Mouse (Mus musculus) right cerebral cortex, adult 2 months (tissue): ENCODE results near the gene Trappc6a.

Source experiments
- DNase-seq, 2 experiments: peaks; one replicate each; pipeline ENCODE4 v3.0.0; 2021 to 2022; ENCODE audit warnings: low spot score in 2 of 2

Gene Trappc6a

DNA sequence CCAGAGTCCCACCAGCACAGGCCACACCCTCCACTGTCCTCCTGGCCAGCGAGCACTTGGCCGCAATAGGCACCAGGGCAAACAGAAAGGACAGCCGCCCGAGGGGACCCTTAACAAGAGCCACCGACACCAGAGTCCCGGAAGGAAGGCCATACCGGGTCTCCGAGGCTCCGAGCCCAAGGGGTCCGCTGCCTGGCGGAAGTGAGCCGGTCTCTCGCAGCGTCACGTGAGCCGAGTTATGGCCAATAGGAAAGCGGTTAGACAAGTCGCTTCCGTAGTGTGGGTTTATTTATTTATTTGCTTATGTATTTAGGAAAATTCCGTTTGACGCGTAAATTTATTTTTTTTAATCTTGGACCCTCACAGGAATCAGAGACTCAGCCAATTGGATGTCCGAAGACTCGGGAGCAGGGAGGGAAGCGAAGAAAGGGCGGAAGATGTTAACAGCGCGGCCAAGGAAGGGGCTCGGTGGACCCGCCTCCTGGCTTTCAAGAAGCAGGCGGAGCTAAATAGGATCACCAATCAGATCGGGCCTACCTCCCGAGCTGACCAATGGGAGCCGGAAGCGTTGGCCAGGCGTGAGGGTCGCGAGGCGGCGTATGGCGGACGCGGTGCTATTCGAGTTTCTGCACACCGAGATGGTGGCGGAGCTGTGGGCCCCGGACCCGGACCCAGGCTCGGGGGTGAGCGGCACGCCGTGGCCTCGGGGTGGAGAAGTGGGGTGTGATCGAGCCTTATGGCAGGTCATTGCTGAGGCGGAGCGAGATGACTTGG lies at the start of gene Trappc6a, which contains the start of gene Bloc1s3:
TSS of gene Trappc6a (plus strand) at position 246 of the 774 bp plus-strand sequence.
TSS of gene Bloc1s3 (minus strand) at position 218 of the 774 bp plus-strand sequence.
- peak; percentile 96 to 97 for DNase-seq

DNA sequence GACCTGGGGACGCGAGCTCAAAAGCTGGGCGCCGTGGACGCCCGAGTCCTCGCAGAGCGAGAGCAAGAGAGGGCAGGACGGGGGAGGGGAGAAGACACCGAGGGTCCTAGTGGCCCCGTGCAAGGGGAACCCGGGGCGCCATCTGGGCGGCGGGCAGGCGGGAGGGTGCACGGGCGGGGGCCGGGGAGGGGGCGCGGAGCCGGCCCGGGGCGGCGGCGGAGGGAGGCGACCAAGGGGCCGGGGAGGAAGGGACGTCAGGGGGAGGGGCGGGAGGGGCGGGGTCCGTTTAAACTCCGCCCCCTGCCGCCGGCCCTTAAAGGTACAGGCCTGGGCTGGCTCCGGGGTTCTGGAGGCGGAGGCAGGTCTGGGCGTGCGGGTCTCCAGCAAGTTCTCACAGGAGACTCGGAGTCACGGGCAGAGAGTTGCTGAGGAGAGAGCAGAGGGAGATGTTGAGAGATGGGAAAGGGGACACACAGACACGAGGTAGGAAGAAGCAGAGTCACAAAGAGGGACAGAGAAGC lies 49.5 kb upstream of the Trappc6a start, which contains the start of gene Mark4:
TSS of gene Mark4 (minus strand) at position 231 of the 521 bp plus-strand sequence.
- peak; percentile 63 to 70 for DNase-seq

DNA sequence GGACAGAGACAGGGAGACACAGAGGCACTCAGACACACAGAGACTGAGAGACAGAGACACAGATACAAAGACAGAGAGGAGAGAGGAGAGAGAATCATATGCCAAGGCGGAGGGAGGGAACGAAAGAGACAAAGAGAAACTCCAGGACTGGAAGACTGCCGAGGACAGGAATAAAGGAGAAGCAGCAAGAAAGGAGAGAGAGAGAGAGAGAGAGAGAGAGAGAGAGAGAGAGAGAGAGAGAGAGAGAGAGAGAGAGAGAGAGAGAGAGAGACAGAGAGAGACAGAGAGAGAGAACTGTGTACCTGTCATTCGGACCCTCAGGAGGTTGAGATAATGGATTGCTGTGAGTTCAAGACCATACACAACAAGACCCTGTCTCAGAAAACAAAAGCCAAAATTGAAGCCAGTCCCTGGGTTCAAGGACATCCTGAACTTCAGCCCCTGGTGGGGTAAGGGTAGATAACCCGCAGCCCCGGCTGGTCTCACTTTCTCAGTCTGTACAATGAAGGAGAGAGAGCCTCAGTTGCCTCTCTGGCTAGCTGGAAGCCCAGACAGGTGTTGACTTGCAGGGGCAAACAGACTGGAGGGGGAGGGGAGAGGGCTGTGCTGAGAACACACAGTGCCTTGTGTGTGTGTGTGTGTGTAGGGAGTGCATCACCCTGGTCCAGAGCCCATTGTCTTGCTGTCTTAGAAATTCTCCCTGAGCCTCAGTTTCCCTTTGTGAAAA lies 48.9 kb upstream of the Trappc6a start:
- no peak for DNase-seq

DNA sequence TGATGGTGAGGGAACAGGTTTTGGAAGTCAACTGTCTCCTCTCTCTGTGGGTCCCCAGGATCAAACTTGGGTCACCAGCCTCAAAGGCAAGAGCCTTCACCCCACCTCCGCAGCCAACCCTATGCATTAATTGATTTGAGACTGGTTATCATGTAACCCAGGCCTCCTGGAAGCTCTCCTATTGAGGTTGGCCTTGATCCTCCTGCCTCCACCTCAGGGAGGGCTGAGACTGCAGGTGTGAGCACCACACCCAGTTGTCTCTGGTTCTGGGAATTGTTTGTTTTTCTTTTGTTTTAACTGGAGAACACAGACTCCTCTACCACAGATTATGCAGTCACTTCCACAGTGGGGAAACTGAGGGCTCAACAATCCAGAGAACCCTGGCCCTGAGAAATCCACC lies 47.7 kb upstream of the Trappc6a start:
- no peak for DNase-seq

DNA sequence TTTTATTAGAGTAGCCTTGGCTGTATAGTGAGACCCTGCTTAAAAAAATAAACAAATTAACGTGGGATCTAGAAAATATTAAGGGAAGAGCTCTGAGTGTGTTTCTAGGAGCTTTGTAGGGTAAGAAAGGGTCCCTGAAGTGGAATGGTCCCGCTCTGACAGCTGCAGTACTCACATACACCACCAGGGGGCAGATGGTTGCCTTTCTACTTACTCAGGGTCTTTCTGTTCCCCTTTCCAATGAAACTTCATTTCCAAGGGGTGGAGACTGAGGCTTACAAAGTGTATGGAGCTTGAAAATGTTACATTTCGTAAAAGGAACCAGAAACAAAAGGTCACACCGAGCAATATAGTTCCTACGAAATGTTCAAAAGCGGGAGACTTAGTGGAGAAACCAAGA lies 46.7 kb upstream of the Trappc6a start:
- DNase-seq: peak; percentile 78 to 79

DNA sequence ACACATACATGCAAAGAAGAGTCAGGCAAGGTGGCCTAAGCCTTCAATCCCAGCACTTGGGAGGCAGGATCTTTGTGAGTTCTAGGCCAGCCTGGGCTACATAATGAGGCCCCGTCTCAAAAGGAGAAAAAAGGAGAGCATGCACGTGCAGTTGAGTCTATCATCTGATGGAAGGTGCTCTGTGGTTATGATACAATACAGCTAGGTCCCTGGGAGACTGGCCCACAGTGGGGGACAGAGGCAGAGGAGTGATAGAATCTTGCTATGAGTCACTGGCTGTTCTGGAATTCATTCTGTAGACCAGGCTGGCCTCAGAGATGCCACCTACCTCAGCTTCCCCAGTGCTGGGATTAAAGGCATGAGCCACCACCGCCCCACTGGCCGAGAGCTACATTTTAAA lies 45.8 kb upstream of the Trappc6a start:
- DNase-seq: no peak

DNA sequence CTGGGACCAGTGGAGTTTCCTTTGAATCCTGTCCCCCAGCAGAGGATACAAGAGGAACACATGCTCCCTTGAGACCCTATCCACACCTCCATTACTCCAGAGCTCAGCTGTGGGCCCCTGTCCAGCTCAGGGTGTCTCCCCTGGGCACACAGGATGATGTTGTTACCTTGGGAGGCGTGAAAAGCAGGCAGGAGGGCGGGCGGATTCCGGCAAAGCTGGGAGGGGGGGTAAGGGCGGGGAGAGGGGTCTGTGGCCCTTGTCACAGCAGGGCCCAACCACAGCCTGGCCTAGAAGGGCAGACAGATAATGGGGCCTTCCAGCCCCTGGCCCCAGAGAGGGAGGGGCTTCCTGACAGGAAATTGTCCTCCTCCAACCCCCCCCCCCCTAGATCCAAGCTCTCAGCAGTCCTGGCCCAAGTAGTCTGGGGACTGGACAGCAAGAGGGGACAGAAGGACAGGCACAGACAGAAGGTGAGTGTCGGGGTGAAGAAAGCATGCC lies 45.3 kb upstream of the Trappc6a start, which contains the start of gene Exoc3l2:
TSS of gene Exoc3l2 (plus strand) at position 448 of the 498 bp plus-strand sequence.
- DNase-seq: no peak

DNA sequence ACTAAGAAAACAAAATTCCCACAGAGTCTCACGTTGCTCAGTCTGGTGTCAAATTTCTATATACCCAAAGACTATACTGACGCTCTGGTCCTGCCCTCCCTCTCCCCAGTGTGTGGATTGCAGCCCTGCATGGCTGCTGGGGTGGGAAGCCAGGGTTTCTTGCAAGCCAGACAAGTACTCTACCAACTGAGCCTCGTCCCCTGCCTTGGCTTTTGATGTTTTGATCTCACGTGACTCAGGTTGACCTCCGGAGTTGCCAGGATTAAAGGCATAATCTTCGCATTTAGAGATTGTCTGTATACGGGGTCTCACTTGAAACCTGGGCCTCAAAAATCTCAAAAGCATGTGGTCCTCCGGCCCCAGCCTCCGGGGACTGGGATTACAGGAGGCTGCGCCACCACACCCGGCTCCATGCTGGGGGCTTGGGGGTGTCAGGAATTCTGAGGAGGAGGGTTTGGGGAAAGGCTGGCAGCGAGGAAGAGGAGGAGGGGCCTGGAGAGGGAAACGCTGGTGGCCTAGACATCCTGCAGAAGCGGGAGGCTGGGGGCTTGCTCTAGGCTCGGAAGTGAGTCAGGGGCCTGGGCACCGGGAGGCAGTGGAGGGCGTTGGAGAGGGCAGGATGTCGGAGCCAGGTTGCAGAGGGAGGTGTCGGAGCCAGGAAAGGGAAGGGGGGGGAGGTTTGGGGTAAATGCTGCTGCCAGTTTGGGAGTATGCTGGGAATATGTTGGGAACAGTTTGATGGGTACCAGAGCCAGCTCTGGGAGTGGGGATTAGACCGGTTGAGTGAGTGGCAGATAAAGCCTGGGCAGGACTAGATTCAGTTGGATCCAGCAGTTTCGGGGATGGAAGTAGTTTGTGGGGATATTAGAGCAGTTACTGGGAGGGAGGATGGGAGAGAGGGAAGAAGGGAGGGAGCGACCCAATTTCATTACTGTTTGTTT lies 43.6 kb upstream of the Trappc6a start:
- DNase-seq: no peak

DNA sequence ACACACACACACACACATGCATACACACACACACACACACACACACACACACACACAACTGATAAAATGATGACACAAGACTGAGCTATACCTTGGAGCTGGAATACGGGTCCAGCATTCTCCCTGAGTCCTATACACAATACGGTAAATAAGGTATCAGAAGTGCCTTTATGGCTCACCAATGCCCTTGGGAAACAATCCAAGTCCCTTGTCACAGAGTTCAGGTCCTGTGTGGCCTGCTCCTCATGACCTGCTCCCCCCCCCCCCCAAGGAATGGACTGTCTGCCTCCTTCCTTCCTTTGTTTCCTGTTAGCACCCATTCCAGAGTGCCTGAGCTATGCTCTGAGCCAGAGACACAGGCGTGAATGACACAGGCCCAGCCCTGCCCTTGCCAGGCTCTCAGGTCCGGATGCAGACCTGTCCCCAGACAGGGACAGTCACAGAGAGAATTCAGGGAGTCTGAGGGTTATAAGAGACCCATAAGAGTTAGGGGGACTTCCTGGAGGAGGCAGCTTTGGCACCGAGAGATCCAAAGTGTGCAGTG lies 41.5 kb upstream of the Trappc6a start:
- no peak for DNase-seq

DNA sequence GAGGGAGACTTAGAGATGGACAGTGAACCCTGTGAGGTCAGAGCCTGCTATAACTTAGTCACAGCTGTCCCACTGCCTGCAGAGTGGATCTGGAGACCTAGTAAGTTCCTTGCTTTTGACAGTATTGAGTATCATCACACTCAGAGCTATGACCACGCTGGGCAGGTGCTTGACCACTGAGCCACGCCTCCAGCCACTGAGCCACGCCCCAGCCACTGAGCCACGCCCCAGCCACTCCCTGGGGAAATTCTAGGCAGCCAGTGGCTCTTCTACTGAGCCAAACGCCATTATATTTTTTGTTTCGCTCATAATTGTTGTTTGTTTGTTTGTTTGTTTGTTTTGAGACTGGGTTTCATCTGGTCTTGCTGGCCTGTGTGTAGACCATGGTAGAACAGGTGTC lies 40.6 kb upstream of the Trappc6a start:
- DNase-seq: no peak

DNA sequence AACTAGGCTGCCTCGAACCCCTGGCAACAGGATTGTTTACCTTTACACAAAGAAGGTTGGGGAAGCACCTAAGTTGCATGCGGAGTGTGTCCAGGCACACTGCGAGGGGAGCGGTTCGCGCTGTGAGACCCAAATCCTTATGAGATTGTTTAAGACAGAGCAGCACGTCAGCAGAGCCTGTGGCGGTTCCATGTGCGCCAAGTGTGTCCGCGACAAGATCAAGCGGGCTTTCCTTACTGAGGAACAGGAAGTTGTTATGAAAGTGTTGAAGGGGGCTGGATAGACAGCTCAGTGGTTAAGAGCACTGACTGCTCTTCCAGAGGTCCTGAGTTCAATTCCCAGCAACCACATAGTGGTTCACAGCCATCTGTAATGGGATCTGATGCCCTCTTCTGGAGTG lies 39.9 kb upstream of the Trappc6a start:
- no peak for DNase-seq

DNA sequence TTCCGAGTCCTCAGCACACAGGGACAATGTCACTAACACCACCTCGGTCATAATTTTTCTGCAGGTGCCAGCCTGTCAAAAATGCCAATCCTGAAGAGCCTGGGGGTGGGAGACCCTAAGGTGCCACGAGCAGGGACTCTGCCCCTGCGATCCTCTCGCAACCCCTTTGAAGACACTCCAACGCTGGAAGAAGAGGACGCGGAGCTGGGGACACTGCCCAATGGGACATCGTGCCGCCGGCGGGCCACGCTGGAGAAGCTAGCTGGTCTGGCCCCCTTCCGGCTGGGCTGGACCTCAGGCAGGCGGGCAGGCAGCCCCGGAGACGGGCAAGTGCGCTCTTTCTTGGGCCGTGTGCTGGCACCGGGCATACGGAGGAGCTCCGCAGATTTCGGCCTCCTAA lies 38.8 kb upstream of the Trappc6a start:
- DNase-seq: no peak

DNA sequence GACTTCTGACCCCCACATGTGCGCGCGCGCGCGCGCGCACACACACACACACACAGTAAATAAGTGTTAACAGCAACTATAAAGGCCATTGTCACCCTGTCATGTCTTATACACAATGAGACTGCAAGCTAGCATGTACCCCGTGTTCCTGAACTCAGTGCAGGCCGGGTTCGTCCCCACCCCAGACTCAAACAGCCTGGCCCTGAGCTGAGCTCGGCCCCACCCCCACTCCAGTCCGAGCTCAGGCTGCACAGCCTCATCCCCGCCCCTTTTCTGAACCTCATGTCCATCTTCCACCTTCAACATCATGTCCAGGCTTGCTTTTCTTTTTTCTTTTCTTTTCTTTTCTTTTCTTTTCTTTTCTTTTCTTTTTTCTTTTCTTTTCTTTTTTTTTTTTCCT lies 37.9 kb upstream of the Trappc6a start:
- no peak for DNase-seq

DNA sequence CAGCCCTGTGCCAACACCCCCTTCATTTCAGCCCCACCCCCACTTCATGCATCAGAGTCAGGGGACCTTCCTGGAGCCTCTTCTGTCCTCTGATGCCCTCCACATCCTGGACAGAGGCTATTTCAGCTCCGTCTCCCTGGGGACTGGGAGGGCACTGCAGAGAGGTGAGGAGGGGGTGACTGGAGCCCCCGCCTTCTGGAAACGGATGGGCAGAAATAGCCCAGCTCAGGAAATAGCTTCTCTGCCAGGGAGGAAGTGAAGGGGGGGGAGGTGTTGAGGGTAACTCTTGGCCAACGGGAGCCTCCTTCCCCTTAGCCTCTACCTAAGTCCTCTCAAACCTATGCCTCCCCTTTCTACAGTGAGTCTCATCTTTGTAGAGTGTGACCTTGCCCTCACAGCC lies 35.8 kb upstream of the Trappc6a start:
- DNase-seq: no peak

DNA sequence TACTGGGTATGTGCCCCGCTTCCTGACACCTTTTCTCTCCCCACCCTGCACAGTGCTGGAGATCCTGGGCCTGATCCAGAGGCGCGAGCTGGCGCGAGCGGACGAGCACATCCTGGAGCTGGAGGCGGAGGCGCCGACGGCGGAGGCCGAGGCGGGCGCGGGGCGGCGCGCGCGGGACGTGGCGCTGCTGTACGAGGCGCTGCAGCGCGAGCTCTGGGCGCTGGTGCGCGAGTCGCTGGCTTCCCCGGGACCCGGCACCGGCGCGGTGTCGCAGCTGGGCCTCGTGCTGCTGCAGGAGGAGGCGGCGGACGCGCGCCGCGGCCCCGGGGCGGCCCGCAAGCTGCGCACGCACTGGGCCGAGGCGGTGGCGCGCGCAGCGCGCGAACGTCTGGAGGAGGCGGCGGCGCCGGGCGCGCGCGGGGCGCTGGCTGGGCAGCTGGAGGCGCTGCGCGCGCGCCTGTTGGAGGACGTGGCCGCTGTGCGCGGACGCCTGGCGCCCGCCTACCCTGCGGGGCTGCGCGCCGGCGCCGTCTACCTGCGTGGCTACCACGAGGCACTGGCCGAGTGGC lies 34.2 kb upstream of the Trappc6a start:
- peak; percentile 66 to 83 for DNase-seq

DNA sequence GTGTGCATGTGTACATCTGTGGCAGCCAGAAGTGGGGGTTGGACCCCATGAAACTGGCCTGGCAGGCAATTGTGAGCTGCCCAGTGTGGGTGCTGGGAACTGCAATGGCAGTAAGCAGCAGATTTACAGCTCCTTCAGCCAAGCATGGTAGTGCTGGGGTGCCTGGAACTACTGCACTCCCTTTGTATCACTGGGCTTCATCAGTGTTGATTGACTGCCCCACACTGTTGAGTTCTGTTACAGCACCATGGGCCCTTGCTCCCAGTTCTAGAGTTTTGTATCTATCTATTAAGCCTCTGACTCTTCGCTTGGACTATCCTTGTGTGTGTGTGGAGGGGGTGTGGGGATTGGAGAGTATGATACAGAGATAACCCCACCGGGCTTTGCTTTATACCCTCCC lies 31.1 kb upstream of the Trappc6a start:
- DNase-seq: no peak

DNA sequence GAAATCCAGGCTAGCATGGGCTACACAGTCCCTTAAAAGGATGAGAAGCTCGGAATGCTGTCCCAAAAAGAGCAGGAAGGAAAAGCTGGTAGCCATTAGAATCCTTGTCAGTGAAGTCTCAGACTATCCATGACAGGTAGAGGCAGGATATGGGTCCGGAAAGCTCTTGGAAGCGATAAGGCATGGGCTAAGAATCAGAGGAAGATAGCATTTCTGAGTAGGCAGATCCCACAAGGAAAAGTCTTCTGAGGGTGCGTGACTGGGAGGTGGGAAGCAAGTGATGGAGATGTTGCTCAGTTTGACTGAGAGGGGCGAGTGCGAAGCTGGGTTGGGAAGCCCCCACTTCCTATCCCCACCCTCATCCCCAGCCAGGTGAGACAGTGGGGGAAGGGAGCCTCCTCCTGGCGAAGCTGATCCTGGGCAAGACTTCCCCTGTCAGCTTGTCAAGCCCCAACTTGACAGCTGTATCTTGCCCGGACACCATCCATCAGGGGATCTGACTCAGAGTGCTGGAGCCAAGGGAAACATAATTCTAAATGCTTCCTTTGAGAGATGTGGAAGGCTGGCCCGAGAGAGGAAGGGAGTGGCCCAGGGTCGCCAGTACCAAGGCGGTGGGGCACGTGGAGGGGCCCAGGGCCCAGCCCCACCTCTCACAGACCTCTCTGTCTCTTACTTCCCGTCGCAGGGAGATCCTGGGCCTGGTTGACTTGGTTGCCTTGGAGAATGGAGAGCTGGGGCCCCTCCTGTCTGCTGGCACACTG lies 30.4 kb upstream of the Trappc6a start:
- DNase-seq: no peak

DNA sequence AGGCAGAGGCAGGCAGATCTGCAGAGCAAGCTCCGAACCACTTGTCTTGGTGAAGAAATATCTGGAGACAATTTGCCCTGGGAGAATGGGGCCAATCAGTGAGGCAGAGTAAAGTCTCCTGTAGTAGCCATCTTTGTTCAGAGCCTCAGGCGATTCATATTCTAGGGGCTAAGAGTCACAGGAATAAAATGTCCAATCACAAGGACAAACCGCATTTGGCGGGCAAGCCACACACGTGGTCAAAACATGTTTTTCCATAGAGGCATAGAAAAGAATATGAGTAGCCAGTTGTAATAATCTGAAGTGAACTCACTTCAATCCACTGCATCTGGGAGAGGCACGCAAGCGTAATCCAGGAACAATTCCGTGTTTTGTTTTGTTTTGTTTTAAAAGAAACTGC lies 24.9 kb upstream of the Trappc6a start:
- no peak for DNase-seq

DNA sequence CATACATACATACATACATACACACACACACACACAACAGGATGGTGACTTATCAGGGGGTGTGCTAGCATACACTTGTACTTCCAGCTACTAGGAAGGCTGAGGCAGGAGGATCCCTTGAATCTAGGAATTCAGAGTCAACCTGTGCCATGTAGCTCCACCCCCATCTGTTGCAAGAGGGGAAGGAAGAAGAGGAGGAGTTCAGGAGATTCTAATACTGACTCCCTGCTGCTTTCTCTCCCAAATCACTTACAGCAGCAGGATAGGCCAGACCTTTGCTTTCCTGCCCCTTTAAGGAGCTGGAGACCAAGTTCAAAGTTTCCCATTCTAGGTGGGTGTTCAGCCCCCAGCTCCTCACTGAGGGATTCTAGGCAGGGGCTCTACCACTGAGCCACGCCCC lies 22.7 kb upstream of the Trappc6a start:
- no peak for DNase-seq

DNA sequence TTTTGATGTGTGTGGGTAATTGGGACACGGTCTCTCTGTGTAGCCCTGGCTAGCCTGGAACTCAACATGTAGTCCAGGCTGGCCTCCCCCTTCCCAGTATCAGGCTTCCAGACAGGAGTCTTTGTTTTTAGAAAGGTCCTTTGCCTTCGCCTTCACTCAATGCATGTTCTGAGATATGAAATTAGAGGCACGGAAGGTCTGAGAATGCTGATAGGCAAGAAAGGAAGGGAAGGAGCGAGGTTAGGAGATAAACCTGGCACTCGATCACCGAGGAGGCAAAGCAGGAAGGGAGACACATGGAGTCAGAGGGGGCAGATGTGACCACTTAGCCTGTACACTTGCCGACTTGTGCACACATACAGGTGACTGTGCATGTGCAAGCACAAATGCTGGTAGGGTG lies 21.6 kb upstream of the Trappc6a start:
- no peak for DNase-seq
